Mouse (Mus musculus): ENCODE results near the gene Immp2l. TPM values are rescaled to one million over a fixed set of nuclear protein-coding genes. Genes with fewer than 3 reads are reported as not detected.
A peak's percentile ranks its signal among the peaks of the same experiment; 100 is the strongest.

Gene Immp2l
- polyA plus RNA-seq, 1 experiment from 2014 or later = 7.4 TPM

DNA sequence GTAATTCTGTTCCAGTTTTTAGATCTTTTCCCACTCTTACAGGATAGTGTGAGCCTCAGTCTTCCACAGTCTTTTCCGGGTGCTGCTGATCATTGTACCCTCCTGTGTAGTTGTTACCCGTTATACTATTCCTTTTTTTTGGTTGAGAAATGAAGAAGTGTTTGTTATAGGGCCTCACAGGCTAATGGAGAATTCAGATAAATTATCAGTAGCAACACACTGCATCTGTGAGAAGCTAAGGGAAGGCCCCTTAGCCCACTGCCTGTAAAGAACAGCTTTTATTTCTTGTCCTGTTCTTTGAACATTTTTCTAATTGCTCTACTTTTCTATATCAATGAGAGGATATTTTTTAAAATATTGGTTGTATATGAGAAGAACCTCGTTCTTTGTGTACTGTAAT lies 226.2 kb downstream of the Immp2l start:
- ATAC-seq (ENCODE audit: low FRiP score) (no peak), DNase-seq (ENCODE audit: low spot score) (no peak)
- H3K27me3 ChIP-seq (ENCODE audit: control insufficient read depth, insufficient read depth, low read length) = no peaks in the 10 kb centered on the region
- H3K27ac ChIP-seq = no peak overlapping the region
- WGBS = 67% methylated on average over 3 of the region's 3 CpGs
- H3K4me2 ChIP-seq (replicated peaks) = no peak overlapping the region
- no peaks in the 10 kb centered on the region for H3K4me1 ChIP-seq (replicated peaks; ENCODE audit: control insufficient read depth, insufficient read depth, low read length)
- no peak overlapping the region for H3K4me3 ChIP-seq (replicated peaks; ENCODE audit: low read length)
- no peaks in the 10 kb centered on the region for H3K36me3 ChIP-seq (replicated peaks; ENCODE audit: control insufficient read depth, insufficient read depth)
- no peaks in the 10 kb centered on the region for H3K9me3 ChIP-seq (ENCODE audit: control insufficient read depth, low read length)
- H3K9ac ChIP-seq = no peak overlapping the region

DNA sequence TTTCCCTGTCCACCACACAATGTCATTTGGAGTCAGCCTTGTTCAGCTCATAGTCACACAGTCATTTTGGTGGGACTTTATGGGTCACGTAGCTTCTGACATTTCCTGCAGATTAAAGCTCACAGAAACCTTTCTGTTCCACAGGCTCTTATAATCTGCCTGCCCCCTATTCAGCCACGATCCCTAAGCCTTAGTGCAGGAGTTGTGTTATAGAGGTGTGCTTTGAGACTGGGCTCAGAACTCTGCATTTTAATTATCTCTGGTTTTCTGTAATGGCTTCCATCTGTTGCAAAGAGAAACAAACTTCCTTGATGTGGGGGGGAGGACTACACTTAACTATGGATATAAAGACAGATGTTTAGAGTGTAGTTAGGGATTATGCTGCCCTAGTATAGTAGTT lies 234.0 kb downstream of the Immp2l start:
- H3K27ac ChIP-seq = no peak overlapping the region

DNA sequence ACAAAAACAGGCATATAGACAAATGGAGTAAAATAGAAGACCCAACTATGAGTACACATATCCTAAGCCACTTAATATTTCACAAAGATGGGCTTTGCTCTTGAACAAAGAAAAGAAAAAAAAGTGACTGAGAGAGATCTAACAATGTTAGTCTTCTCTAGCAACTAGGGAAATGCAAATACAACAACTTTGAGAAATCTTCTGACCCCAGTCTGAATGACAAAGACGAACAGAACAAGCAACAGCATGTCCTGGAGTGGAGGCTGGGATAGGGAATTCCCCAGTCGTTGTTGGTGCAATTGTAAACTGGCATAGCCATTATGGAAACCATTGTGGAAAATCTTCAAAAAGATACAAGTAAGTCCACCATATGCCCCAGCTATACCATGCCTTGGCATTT lies 235.7 kb downstream of the Immp2l start:
- DNase-seq (ENCODE audit: low spot score) = no peak
- Histone ChIP-seq H3K4me3 (replicated peaks; ENCODE audit: low read length) (no peak overlapping the region), H3K27ac (no peak overlapping the region), H3K27me3 (ENCODE audit: control insufficient read depth, insufficient read depth, low read length) (no peaks in the 10 kb centered on the region), H3K9ac (no peak overlapping the region), H3K4me1 (replicated peaks; ENCODE audit: control insufficient read depth, insufficient read depth, low read length) (no peaks in the 10 kb centered on the region), H3K36me3 (replicated peaks; ENCODE audit: control insufficient read depth, insufficient read depth) (no peaks in the 10 kb centered on the region), H3K4me2 (replicated peaks) (no peak overlapping the region), H3K9me3 (ENCODE audit: control insufficient read depth, low read length) (no peaks in the 10 kb centered on the region)
- 78% methylated on average over 2 of the region's 2 CpGs for WGBS
- ATAC-seq (ENCODE audit: low FRiP score) = no peak

More for the DNA sequence above, 234.0 kb downstream of the Immp2l start:
- H3K9ac ChIP-seq = no peak overlapping the region
- H3K36me3 ChIP-seq (replicated peaks; ENCODE audit: control insufficient read depth, insufficient read depth) = no peaks in the 10 kb centered on the region
- no peaks in the 10 kb centered on the region for H3K4me1 ChIP-seq (replicated peaks; ENCODE audit: control insufficient read depth, insufficient read depth, low read length)
- DNase-seq (ENCODE audit: low spot score) = no peak
- WGBS = 68% methylated on average over 2 of the region's 2 CpGs
- no peak overlapping the region for H3K4me2 ChIP-seq (replicated peaks)
- H3K9me3 ChIP-seq (ENCODE audit: control insufficient read depth, low read length) = no peaks in the 10 kb centered on the region
- no peaks in the 10 kb centered on the region for H3K27me3 ChIP-seq (ENCODE audit: control insufficient read depth, insufficient read depth, low read length)
- H3K4me3 ChIP-seq (replicated peaks; ENCODE audit: low read length) = no peak overlapping the region
- no peak for ATAC-seq (ENCODE audit: low FRiP score)

DNA sequence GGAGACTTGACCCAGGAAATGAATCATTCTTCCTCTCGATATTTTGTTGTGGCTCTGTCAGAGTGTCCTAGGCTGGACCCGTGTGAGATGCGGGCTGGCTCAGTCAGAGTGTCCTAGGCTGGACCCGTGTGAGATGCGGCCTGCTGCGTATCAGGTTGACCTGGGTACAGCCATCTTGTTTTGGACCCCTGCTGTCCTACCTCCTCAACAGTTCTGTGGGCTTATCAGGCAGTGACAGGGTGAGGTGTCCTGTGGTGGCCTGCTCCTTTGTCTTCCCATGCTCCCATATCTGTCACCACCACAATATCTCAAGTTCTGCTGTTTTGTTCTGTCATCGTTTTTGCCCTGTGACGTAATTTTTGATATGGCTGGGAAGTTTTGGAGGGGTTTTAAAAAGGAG lies 250.2 kb downstream of the Immp2l start:
- DNase-seq (ENCODE audit: low spot score) (peak; percentile 5), ATAC-seq (ENCODE audit: low FRiP score) (no peak)
- Histone ChIP-seq H3K27me3 (ENCODE audit: control insufficient read depth, insufficient read depth, low read length) (no peaks in the 10 kb centered on the region), H3K36me3 (replicated peaks; ENCODE audit: control insufficient read depth, insufficient read depth) (no peaks in the 10 kb centered on the region), H3K4me1 (replicated peaks; ENCODE audit: control insufficient read depth, insufficient read depth, low read length) (no peaks in the 10 kb centered on the region), H3K9me3 (ENCODE audit: control insufficient read depth, low read length) (no peaks in the 10 kb centered on the region), H3K27ac (no peak overlapping the region), H3K4me3 (replicated peaks; ENCODE audit: low read length) (no peak overlapping the region), H3K4me2 (replicated peaks) (no peak overlapping the region), H3K9ac (no peak overlapping the region)
- WGBS = 91% methylated on average over 8 of the region's 8 CpGs

DNA sequence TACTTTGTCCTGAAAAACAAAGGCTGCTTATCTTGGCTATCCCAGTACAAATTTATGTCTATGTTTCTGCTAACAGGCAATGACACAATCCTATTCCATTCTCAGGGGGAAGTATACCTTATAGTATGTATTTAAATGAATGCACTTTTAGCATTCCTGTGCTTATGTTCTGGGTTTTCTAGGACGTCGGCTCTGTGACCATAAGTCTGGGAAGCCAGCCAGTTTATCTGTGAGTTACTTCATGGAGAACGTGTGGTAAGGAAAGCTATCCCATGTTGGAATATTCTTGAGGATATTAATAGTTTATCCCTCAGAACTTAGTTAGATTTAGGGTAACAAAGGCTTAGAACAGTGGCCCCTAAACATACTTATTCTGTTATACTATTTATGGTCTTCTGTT lies 251.5 kb downstream of the Immp2l start:
- ATAC-seq (ENCODE audit: low FRiP score) (no peak), DNase-seq (ENCODE audit: low spot score) (peak; percentile 23)
- H3K27ac ChIP-seq = no peak overlapping the region
- no peaks in the 10 kb centered on the region for H3K36me3 ChIP-seq (replicated peaks; ENCODE audit: control insufficient read depth, insufficient read depth)
- no peak overlapping the region for H3K4me3 ChIP-seq (replicated peaks; ENCODE audit: low read length)
- H3K27me3 ChIP-seq (ENCODE audit: control insufficient read depth, insufficient read depth, low read length) = no peaks in the 10 kb centered on the region
- WGBS = 45% methylated on average over 3 of the region's 3 CpGs
- no peak overlapping the region for H3K4me2 ChIP-seq (replicated peaks)
- no peaks in the 10 kb centered on the region for H3K9me3 ChIP-seq (ENCODE audit: control insufficient read depth, low read length)
- no peak overlapping the region for H3K9ac ChIP-seq
- no peaks in the 10 kb centered on the region for H3K4me1 ChIP-seq (replicated peaks; ENCODE audit: control insufficient read depth, insufficient read depth, low read length)

DNA sequence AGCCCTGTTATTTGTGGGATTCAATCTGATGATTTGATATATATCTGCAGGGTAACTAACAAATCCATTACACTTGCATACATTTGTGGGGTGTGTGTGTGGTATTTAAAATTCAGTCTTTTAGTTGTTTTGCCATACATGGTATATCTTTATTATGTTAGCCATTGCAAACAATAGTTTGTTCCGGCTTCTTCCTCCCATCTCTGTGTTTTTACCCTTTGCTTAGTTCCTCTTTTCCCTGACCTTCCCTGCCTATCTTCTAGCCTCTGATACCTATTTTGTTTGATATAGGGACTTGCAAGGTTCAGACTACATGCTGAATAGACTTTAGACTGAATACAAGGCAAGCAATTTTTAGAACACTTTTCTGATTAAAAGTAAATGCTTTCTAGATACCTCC lies 254.0 kb downstream of the Immp2l start:
- Histone ChIP-seq H3K4me1 (replicated peaks; ENCODE audit: control insufficient read depth, insufficient read depth, low read length) (no peaks in the 10 kb centered on the region), H3K4me3 (replicated peaks; ENCODE audit: low read length) (no peak overlapping the region), H3K9ac (no peak overlapping the region), H3K36me3 (replicated peaks; ENCODE audit: control insufficient read depth, insufficient read depth) (no peaks in the 10 kb centered on the region), H3K9me3 (ENCODE audit: control insufficient read depth, low read length) (no peaks in the 10 kb centered on the region), H3K27ac (no peak overlapping the region), H3K27me3 (ENCODE audit: control insufficient read depth, insufficient read depth, low read length) (no peaks in the 10 kb centered on the region), H3K4me2 (replicated peaks) (no peak overlapping the region)
- WGBS = 88% methylated on average over 1 of the region's 1 CpGs
- ATAC-seq (ENCODE audit: low FRiP score) = no peak
- DNase-seq (ENCODE audit: low spot score) = no peak

DNA sequence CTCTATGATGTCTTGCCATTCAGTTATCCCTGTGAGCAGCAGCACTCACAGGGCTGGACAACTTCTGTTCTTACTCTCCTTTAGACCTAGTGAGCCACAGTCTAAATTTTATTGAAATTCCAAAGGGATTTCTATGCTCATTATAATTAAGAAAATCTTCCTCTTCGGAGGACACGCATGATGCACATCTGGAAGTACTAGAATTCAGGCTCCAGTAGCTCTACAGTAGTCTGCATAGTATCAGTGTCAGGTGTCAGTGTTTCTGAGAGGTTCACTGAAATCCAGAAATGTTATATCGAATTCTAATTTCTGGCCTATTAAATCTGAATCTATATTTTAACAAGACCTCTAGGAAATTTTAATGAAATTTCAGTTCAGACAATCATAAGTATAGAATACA lies 265.2 kb downstream of the Immp2l start:
- no peaks in the 10 kb centered on the region for H3K9me3 ChIP-seq (ENCODE audit: control insufficient read depth, low read length)
- H3K27ac ChIP-seq = no peak overlapping the region
- H3K36me3 ChIP-seq (replicated peaks; ENCODE audit: control insufficient read depth, insufficient read depth) = no peaks in the 10 kb centered on the region
- H3K4me2 ChIP-seq (replicated peaks) = no peak overlapping the region
- 85% methylated on average over 3 of the region's 3 CpGs for WGBS
- DNase-seq (ENCODE audit: low spot score) = peak; percentile 21
- ATAC-seq (ENCODE audit: low FRiP score) = no peak
- H3K9ac ChIP-seq = no peak overlapping the region
- H3K4me3 ChIP-seq (replicated peaks; ENCODE audit: low read length) = no peak overlapping the region
- H3K27me3 ChIP-seq (ENCODE audit: control insufficient read depth, insufficient read depth, low read length) = no peaks in the 10 kb centered on the region
- no peaks in the 10 kb centered on the region for H3K4me1 ChIP-seq (replicated peaks; ENCODE audit: control insufficient read depth, insufficient read depth, low read length)

DNA sequence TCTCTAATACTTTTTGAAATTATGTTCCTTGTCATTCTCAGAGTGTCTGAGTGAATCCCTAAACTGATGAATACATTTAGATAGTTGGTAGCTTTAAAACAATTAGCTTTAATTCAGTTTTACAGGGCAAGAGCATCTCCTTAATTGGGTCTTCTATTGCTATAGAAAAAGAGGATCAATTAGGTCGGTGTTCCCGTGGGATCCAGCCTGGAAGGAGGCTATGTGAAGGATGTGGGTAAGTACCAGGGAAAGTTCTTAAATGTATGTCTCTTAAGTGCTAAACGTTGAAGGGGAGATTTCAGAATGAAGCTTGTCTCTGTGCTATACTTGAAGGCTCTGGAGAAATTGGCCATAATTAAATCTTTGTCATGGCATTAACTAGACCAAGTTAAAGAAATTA lies 283.1 kb downstream of the Immp2l start:
- no peaks in the 10 kb centered on the region for H3K36me3 ChIP-seq (replicated peaks; ENCODE audit: control insufficient read depth, insufficient read depth)
- DNase-seq (ENCODE audit: low spot score) = peak; percentile 23
- no peaks in the 10 kb centered on the region for H3K9me3 ChIP-seq (ENCODE audit: control insufficient read depth, low read length)
- H3K9ac ChIP-seq = no peak overlapping the region
- no peak for ATAC-seq (ENCODE audit: low FRiP score)
- H3K27ac ChIP-seq = no peak overlapping the region
- no peak overlapping the region for H3K4me3 ChIP-seq (replicated peaks; ENCODE audit: low read length)
- peaks cover 7% of the 10 kb centered on the region; the same call in 1 of the 2 replicates for H3K4me1 ChIP-seq (replicated peaks; ENCODE audit: control insufficient read depth, insufficient read depth, low read length)
- no peak overlapping the region for H3K4me2 ChIP-seq (replicated peaks)
- 65% methylated on average over 3 of the region's 3 CpGs for WGBS
- no peaks in the 10 kb centered on the region for H3K27me3 ChIP-seq (ENCODE audit: control insufficient read depth, insufficient read depth, low read length)

DNA sequence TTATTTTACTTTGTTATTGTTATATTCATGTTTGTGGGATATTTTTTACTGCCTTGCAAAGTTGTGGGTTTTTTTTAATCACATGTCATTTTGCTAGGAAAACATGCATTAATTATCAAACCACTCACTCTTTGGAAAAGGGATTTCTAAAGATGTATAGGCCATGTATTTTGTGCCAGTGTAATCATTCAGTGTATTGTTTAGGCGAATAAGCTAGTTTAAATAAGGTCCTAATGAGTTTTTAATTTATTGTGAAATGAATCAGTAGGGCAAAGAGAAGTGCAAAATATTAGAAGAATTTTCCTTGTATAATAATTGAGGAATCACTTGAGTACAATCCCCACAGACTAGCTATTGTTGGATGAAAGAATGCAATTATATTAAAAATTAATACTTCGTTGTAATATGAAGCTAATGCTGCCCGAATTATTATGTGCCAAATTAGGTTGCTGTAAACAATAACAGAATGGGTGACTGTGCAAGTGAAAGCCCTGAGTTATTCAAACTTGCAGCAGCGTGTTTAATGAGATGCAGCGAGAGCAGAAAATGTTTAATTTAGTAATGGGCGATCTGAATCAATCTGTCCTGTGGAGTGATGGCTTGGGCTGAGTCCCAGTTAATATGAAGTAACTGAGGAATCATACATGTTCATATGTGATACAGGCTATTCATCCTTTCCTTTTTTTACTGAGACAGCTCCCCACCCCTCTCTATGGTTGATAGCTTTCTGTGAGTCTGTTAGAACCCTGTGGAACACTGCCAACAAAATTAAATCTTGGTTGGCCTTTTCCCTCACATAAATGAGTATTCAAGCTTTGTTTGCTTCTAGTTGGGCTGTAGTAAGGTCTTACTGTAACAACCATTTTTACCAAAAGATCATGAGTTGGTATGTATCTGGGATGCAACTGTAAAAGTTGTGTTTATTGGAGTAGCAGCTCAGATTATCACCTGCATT lies 285.1 kb downstream of the Immp2l start:
- DNase-seq (ENCODE audit: low spot score) (peak; percentile 29), ATAC-seq (ENCODE audit: low FRiP score) (peak; percentile 46; the same call in 1 of the 2 replicates)

More for the DNA sequence above, 285.1 kb downstream of the Immp2l start:
- Histone ChIP-seq H3K36me3 (replicated peaks; ENCODE audit: control insufficient read depth, insufficient read depth) (no peaks in the 10 kb centered on the region), H3K27ac (no peak overlapping the region), H3K4me2 (replicated peaks) (no peak overlapping the region), H3K4me1 (replicated peaks; ENCODE audit: control insufficient read depth, insufficient read depth, low read length) (peaks cover 7% of the 10 kb centered on the region; the same call in 1 of the 2 replicates), H3K9ac (no peak overlapping the region), H3K9me3 (ENCODE audit: control insufficient read depth, low read length) (no peaks in the 10 kb centered on the region), H3K27me3 (ENCODE audit: control insufficient read depth, insufficient read depth, low read length) (no peaks in the 10 kb centered on the region), H3K4me3 (replicated peaks; ENCODE audit: low read length) (no peak overlapping the region)
- 40% methylated on average over 6 of the region's 6 CpGs for WGBS

Data from hindbrain, embryonic 14.5 days (tissue).